Mouse (Mus musculus) stomach, embryonic 15.5 days (tissue): Measurements from ENCODE around the gene Izumo4. TPM values are rescaled to one million over a fixed set of nuclear protein-coding genes. Genes with fewer than 3 reads are reported as not detected.
A peak's percentile ranks its signal among the peaks of the same experiment; 100 is the strongest.

ENCODE experiments used
- ATAC-seq: fragments of 200-750 bp; cut with Nextera tagmentation; 2 replicates; pipeline ENCODE4 v1.8.0; 2017; ENCODE audit warnings: low read depth, moderate number of reproducible peaks, moderate TSS enrichment; ENCODE audit not compliant: insufficient read depth, low FRiP score
- H3K27ac ChIP-seq: fragments of 300-500 bp; sonication (generic); 2 replicates; pipeline ENCODE4 v1.5.1; 2015; ENCODE audit warnings: mild to moderate bottlenecking, inconsistent platforms
- H3K27me3 ChIP-seq: fragments of 300-500 bp; sonication (generic); replicated peaks from 2 replicates; pipeline ENCODE4 v1.6.1; 2015; ENCODE audit warnings: inconsistent platforms
- H3K36me3 ChIP-seq: fragments of 300-500 bp; sonication (generic); 2 replicates; pipeline ENCODE4 v1.6.1; 2015; ENCODE audit warnings: inconsistent platforms
- H3K4me1 ChIP-seq: fragments of 300-500 bp; sonication (generic); 2 replicates; pipeline ENCODE4 v1.6.1; 2015; ENCODE audit warnings: inconsistent platforms
- H3K4me2 ChIP-seq: fragments of 300-500 bp; sonication (generic); 2 replicates; pipeline ENCODE4 v1.6.1; 2015; ENCODE audit warnings: mild to moderate bottlenecking, inconsistent platforms
- H3K4me3 ChIP-seq: fragments of 300-500 bp; sonication (generic); replicated peaks from 2 replicates; pipeline ENCODE4 v1.5.1; 2015; ENCODE audit warnings: inconsistent platforms
- H3K9ac ChIP-seq: fragments of 300-500 bp; sonication (generic); 2 replicates; pipeline ENCODE4 v1.6.1; 2015; ENCODE audit warnings: inconsistent platforms
- H3K9me3 ChIP-seq: fragments of 300-500 bp; sonication (generic); 2 replicates; pipeline ENCODE4 v1.6.1; 2016; ENCODE audit warnings: inconsistent platforms
- WGBS: fragments of 180-500 bp; shearing (Covaris S2); methylation state at CpG from one replicate; pipeline ENCODE4 v1.1.7; 2015; 5-methylcytosine and 5-hydroxymethylcytosine counted together
- polyA plus RNA-seq: library from polyadenylated mRNA; unstranded; fragments of >200 nt; fragmentation: Nextera tagmentation; extraction: Ambion mirVana; gene quantifications from 2 replicates; pipeline ENCODE4 v1.2.1, GENCODE M21; 2015

The Izumo4 gene
- polyA plus RNA-seq, 1 experiment from 2014 or later, result 27.1 TPM

GRCm38 (mm10) chr10:80705033-80705432 is 3.0 kb downstream of the Izumo4 start:
- H3K27ac ChIP-seq, result no peak overlapping the region
- ATAC-seq, result no peak
- H3K9ac ChIP-seq, result no peak overlapping the region
- 64% methylated on average over 3 of the region's 3 CpGs for WGBS
- peaks cover 41% of the 10 kb centered on the region for H3K36me3 ChIP-seq
- H3K4me2 ChIP-seq, result no peak overlapping the region
- H3K4me3 ChIP-seq, result no peak overlapping the region
- no peaks in the 10 kb centered on the region for H3K27me3 ChIP-seq
- H3K9me3 ChIP-seq, result no peaks in the 10 kb centered on the region
- peaks cover 25% of the 10 kb centered on the region for H3K4me1 ChIP-seq

- peaks cover 44% of the 10 kb centered on the region for H3K36me3 ChIP-seq
- H3K4me3 ChIP-seq, result no peak overlapping the region
- H3K4me1 ChIP-seq, result peaks cover 21% of the 10 kb centered on the region
- ATAC-seq, result no peak
- H3K4me2 ChIP-seq, result no peak overlapping the region
- 79% methylated on average over 3 of the region's 3 CpGs for WGBS
- H3K27me3 ChIP-seq, result no peaks in the 10 kb centered on the region
- no peak overlapping the region for H3K27ac ChIP-seq
- H3K9me3 ChIP-seq, result no peaks in the 10 kb centered on the region
- no peak overlapping the region for H3K9ac ChIP-seq
Observed at GRCm38 (mm10) chr10:80705479-80705878, 3.5 kb downstream of the Izumo4 start.

- Histone ChIP-seq H3K4me3 (no peak overlapping the region), H3K4me2 (no peak overlapping the region), H3K9me3 (no peaks in the 10 kb centered on the region), H3K9ac (no peak overlapping the region), H3K27ac (no peak overlapping the region), H3K36me3 (peaks cover 79% of the 10 kb centered on the region), H3K27me3 (no peaks in the 10 kb centered on the region), H3K4me1 (no peaks in the 10 kb centered on the region)
- 72% methylated on average over 3 of the region's 3 CpGs for WGBS
- ATAC-seq, result no peak
Observed at GRCm38 (mm10) chr10:80710834-80711233, 8.8 kb downstream of the Izumo4 start.

GRCm38 (mm10) chr10:80717281-80717680 is 15.3 kb downstream of the Izumo4 start:
- 95% methylated on average over 1 of the region's 1 CpGs for WGBS
- Histone ChIP-seq H3K9me3 (no peaks in the 10 kb centered on the region), H3K27ac (no peak overlapping the region), H3K4me2 (no peak overlapping the region), H3K36me3 (peaks cover 92% of the 10 kb centered on the region), H3K9ac (no peak overlapping the region), H3K4me3 (no peak overlapping the region), H3K27me3 (no peaks in the 10 kb centered on the region), H3K4me1 (no peaks in the 10 kb centered on the region)
- ATAC-seq, result no peak

GRCm38 (mm10) chr10:80727369-80728127 is 25.6 kb downstream of the Izumo4 start:
- 83% methylated on average over 5 of the region's 5 CpGs for WGBS
- H3K36me3 ChIP-seq, result peaks cover 88% of the 10 kb centered on the region
- H3K27me3 ChIP-seq, result no peaks in the 10 kb centered on the region
- ATAC-seq, result no peak
- no peak overlapping the region for H3K9ac ChIP-seq
- no peak overlapping the region for H3K4me2 ChIP-seq
- H3K4me1 ChIP-seq, result no peaks in the 10 kb centered on the region
- H3K27ac ChIP-seq, result no peak overlapping the region
- no peak overlapping the region for H3K4me3 ChIP-seq
- H3K9me3 ChIP-seq, result no peaks in the 10 kb centered on the region

GRCm38 (mm10) chr10:80732611-80733101 is 30.7 kb downstream of the Izumo4 start:
- Histone ChIP-seq H3K4me1 (peaks cover 8% of the 10 kb centered on the region; the same call in 1 of the 2 replicates), H3K36me3 (peaks cover 51% of the 10 kb centered on the region), H3K4me3 (no peak overlapping the region), H3K4me2 (no peak overlapping the region), H3K9ac (no peak overlapping the region), H3K27ac (no peak overlapping the region), H3K27me3 (no peaks in the 10 kb centered on the region), H3K9me3 (no peaks in the 10 kb centered on the region)
- no peak for ATAC-seq
- WGBS, result 91% methylated on average over 6 of the region's 6 CpGs

- no peak overlapping the region for H3K4me2 ChIP-seq
- peaks cover 13% of the 10 kb centered on the region for H3K36me3 ChIP-seq
- no peak overlapping the region for H3K9ac ChIP-seq
- H3K4me1 ChIP-seq, result peaks cover 21% of the 10 kb centered on the region
- ATAC-seq, result no peak
- 52% methylated on average over 5 of the region's 5 CpGs for WGBS
- no peaks in the 10 kb centered on the region for H3K27me3 ChIP-seq
- no peak overlapping the region for H3K4me3 ChIP-seq
- H3K27ac ChIP-seq, result peak overlapping the region; percentile 41
- H3K9me3 ChIP-seq, result no peaks in the 10 kb centered on the region
Observed at GRCm38 (mm10) chr10:80736731-80737130, 34.7 kb downstream of the Izumo4 start.

- no peak overlapping the region for H3K27ac ChIP-seq
- peaks cover 25% of the 10 kb centered on the region for H3K4me1 ChIP-seq
- no peaks in the 10 kb centered on the region for H3K9me3 ChIP-seq
- H3K4me3 ChIP-seq, result no peak overlapping the region
- H3K4me2 ChIP-seq, result no peak overlapping the region
- no peak for ATAC-seq
- no peaks in the 10 kb centered on the region for H3K27me3 ChIP-seq
- no peak overlapping the region for H3K9ac ChIP-seq
- no peaks in the 10 kb centered on the region for H3K36me3 ChIP-seq
- 60% methylated on average over 1 of the region's 1 CpGs for WGBS
Observed at GRCm38 (mm10) chr10:80738657-80739056, 36.7 kb downstream of the Izumo4 start.

GRCm38 (mm10) chr10:80741146-80741545 is 39.2 kb downstream of the Izumo4 start:
- Histone ChIP-seq H3K9me3 (no peaks in the 10 kb centered on the region), H3K27me3 (no peaks in the 10 kb centered on the region), H3K4me3 (peak overlapping the region; percentile 90), H3K27ac (peak overlapping the region; percentile 88), H3K36me3 (no peaks in the 10 kb centered on the region), H3K9ac (peak overlapping the region; percentile 97), H3K4me1 (peaks cover 25% of the 10 kb centered on the region), H3K4me2 (peak overlapping the region; percentile 79)
- ATAC-seq, result no peak
- WGBS, result 18% methylated on average over 5 of the region's 5 CpGs

GRCm38 (mm10) chr10:80741634-80742179 is 39.7 kb downstream of the Izumo4 start:
- H3K36me3 ChIP-seq, result no peaks in the 10 kb centered on the region
- under 1% methylated on average over 46 of the region's 46 CpGs for WGBS
- peak overlapping the region; percentile 79 for H3K4me2 ChIP-seq
- H3K4me1 ChIP-seq, result peaks cover 20% of the 10 kb centered on the region
- peak overlapping the region; percentile 97 for H3K9ac ChIP-seq
- peak overlapping the region; percentile 90 for H3K4me3 ChIP-seq
- no peaks in the 10 kb centered on the region for H3K9me3 ChIP-seq
- no peaks in the 10 kb centered on the region for H3K27me3 ChIP-seq
- H3K27ac ChIP-seq, result peak overlapping the region; percentile 88
- peak; percentile 4; the same call in 1 of the 2 replicates for ATAC-seq

GRCm38 (mm10) chr10:80742180-80742978 is 40.4 kb downstream of the Izumo4 start, which contains the start of gene Ap3d1:
Gene Ap3d1 (minus strand): TSS chr10:80742264.
- Histone ChIP-seq H3K36me3 (no peaks in the 10 kb centered on the region), H3K27me3 (no peaks in the 10 kb centered on the region), H3K4me3 (peak within 1 kb of the TSS; percentile 90), H3K4me1 (peaks cover 17% of the 10 kb centered on the region), H3K9me3 (no peaks in the 10 kb centered on the region), H3K9ac (peak within 1 kb of the TSS; percentile 97), H3K27ac (peak within 1 kb of the TSS; percentile 88), H3K4me2 (peak within 1 kb of the TSS; percentile 79)
- ATAC-seq, result peak; percentile 99
- WGBS, result 1% methylated on average over 25 of the region's 25 CpGs
